Mouse (Mus musculus) forebrain, embryonic 14.5 days (tissue): ENCODE data around the gene Lats2. TPM values are rescaled to one million over a fixed set of nuclear protein-coding genes. Genes with fewer than 3 reads are reported as not detected.

Source experiments
- ATAC-seq: fragments of 200-750 bp; cut with Nextera tagmentation; 2 replicates; pipeline ENCODE4 v1.8.0; 2017; ENCODE audit warnings: mild to moderate bottlenecking, moderate library complexity
- DNase-seq: peaks from one replicate; pipeline ENCODE4 v3.0.0-alpha.2; 2015; ENCODE audit warnings: low spot score
- H3K27ac ChIP-seq: fragments of 300-500 bp; sonication (generic); 2 replicates; pipeline ENCODE4 v1.5.1; 2014; ENCODE audit warnings: low read depth, mild to moderate bottlenecking, control low read depth, low read length, moderate library complexity
- H3K27me3 ChIP-seq: fragments of 300-500 bp; sonication (generic); replicated peaks from 2 replicates; pipeline ENCODE4 v1.6.1; 2014; ENCODE audit warnings: low read length, control low read depth, mixed read lengths; ENCODE audit not compliant: control insufficient read depth, insufficient read depth
- H3K36me3 ChIP-seq: fragments of 300-500 bp; sonication (generic); 2 replicates; pipeline ENCODE4 v1.6.1; 2014; ENCODE audit warnings: low read length, control low read depth; ENCODE audit not compliant: control insufficient read depth, insufficient read depth
- H3K4me1 ChIP-seq: fragments of 300-500 bp; sonication (generic); 2 replicates; pipeline ENCODE4 v1.6.1; 2014; ENCODE audit warnings: antibody characterized with exemption, low read length, control low read depth; ENCODE audit not compliant: control insufficient read depth, insufficient read depth
- H3K4me2 ChIP-seq: fragments of 300-500 bp; sonication (generic); 2 replicates; pipeline ENCODE4 v1.6.1; 2014; ENCODE audit warnings: mild to moderate bottlenecking, control low read depth, low read length
- H3K4me3 ChIP-seq: fragments of 300-500 bp; sonication (generic); 2 replicates; pipeline ENCODE4 v1.5.1; 2014; ENCODE audit warnings: low read depth, low read length, control low read depth
- H3K9ac ChIP-seq: fragments of 300-500 bp; sonication (generic); 2 replicates; pipeline ENCODE4 v1.6.1; 2014; ENCODE audit warnings: mild to moderate bottlenecking, low read length, control low read depth, moderate library complexity
- H3K9me3 ChIP-seq: fragments of 300-500 bp; sonication (generic); replicated peaks from 2 replicates; pipeline ENCODE4 v1.6.1; 2016; ENCODE audit warnings: low read length, control low read depth, mixed read lengths; ENCODE audit not compliant: control insufficient read depth
- WGBS: fragments of 180-500 bp; shearing (Covaris S2); extraction: QIAGEN DNeasy Blood & Tissue Kit; methylation state at CpG from one replicate; pipeline ENCODE4 v1.1.7; 2014; 5-methylcytosine and 5-hydroxymethylcytosine counted together
- polyA plus RNA-seq: library from polyadenylated mRNA; unstranded; fragments of >200 nt; fragmentation: Nextera tagmentation; extraction: Ambion mirVana; gene quantifications from 2 replicates; pipeline ENCODE4 v1.2.1, GENCODE M21; 2014

The Lats2 gene
- polyA plus RNA-seq, 1 experiment from 2014 or later: 5.0 TPM

DNA sequence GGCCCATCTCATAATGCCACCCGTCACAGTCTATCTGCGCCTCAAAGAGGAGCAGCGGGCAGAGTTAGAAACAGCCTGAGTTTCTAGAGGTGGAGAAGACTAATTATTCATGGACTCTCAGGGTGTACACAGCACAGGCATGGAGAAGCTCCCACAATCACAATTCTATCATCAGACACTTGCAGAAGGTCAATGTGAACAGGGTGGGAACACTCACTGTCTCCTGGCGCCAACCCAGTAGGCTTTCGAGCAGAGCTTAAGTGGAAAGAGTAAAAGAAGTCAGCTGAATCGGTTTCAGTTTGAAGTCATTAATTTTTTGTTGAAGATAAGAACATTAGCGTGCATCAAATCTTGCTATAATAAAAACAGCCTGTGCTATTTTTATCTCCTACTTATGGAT lies 49.6 kb downstream of the Lats2 start:
- Histone ChIP-seq H3K9ac (no peak overlapping the region), H3K27ac (no peak overlapping the region), H3K4me3 (no peak overlapping the region), H3K4me1 (peaks cover 13% of the 10 kb centered on the region), H3K4me2 (no peak overlapping the region), H3K9me3 (no peaks in the 10 kb centered on the region), H3K27me3 (no peaks in the 10 kb centered on the region), H3K36me3 (no peaks in the 10 kb centered on the region)
- no peak for ATAC-seq
- DNase-seq: no peak
- WGBS: 78% methylated on average over 7 of the region's 7 CpGs

GRCm38 (mm10) chr14:57707100-57707893 lies 50.9 kb downstream of the Lats2 start:
- no peak overlapping the region for H3K4me3 ChIP-seq
- 25% methylated on average over 18 of the region's 18 CpGs for WGBS
- H3K27ac ChIP-seq: peak overlapping the region; percentile 53; the same call in 1 of the 2 replicates
- ATAC-seq (0 out of 2 replicates have a peak, but pooled peaks have one; percentile 27), DNase-seq (peak; percentile 29)
- peaks cover 13% of the 10 kb centered on the region for H3K4me1 ChIP-seq
- H3K9ac ChIP-seq: peak overlapping the region; percentile 37
- no peaks in the 10 kb centered on the region for H3K9me3 ChIP-seq
- no peak overlapping the region for H3K4me2 ChIP-seq
- H3K36me3 ChIP-seq: no peaks in the 10 kb centered on the region
- no peaks in the 10 kb centered on the region for H3K27me3 ChIP-seq

DNA sequence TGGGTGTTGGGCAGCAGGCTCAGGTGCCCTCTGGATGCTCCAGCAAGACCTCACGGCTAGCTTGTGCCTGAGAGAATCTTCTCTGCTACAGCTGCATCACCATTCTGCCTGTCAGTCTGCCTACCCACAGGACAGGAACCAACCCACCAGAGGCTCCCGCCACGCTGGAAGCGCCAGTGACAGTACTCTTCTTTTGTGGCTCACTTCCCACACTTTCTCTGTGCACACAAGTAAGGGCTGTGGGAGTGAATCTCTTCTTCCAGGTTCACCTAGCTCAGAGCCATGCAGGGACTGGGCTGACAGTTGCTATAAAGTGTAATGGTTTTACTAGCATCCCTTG lies 51.5 kb downstream of the Lats2 start:
- Histone ChIP-seq H3K27me3 (no peaks in the 10 kb centered on the region), H3K9ac (peak overlapping the region; percentile 37; the same call in 1 of the 2 replicates), H3K4me2 (no peak overlapping the region), H3K36me3 (no peaks in the 10 kb centered on the region), H3K4me3 (no peak overlapping the region), H3K9me3 (no peaks in the 10 kb centered on the region), H3K4me1 (peaks cover 13% of the 10 kb centered on the region), H3K27ac (no peak overlapping the region)
- ATAC-seq (no peak), DNase-seq (peak; percentile 20)
- 79% methylated on average over 4 of the region's 4 CpGs for WGBS

GRCm38 (mm10) chr14:57705759-57706158 lies 52.4 kb downstream of the Lats2 start:
- DNase-seq: no peak
- WGBS: 86% methylated on average over 4 of the region's 4 CpGs
- Histone ChIP-seq H3K36me3 (no peaks in the 10 kb centered on the region), H3K4me3 (no peak overlapping the region), H3K27ac (no peak overlapping the region), H3K4me2 (no peak overlapping the region), H3K4me1 (peaks cover 13% of the 10 kb centered on the region), H3K9ac (no peak overlapping the region), H3K9me3 (no peaks in the 10 kb centered on the region), H3K27me3 (no peaks in the 10 kb centered on the region)
- no peak for ATAC-seq

- no peak for DNase-seq
- no peak overlapping the region for H3K4me2 ChIP-seq
- no peaks in the 10 kb centered on the region for H3K27me3 ChIP-seq
- peaks cover 13% of the 10 kb centered on the region for H3K4me1 ChIP-seq
- H3K4me3 ChIP-seq: no peak overlapping the region
- no peak for ATAC-seq
- no peak overlapping the region for H3K9ac ChIP-seq
- no peaks in the 10 kb centered on the region for H3K9me3 ChIP-seq
- no peak overlapping the region for H3K27ac ChIP-seq
- no peaks in the 10 kb centered on the region; the same call in 1 of the 2 replicates for H3K36me3 ChIP-seq
- 79% methylated on average over 4 of the region's 4 CpGs for WGBS
Observed at GRCm38 (mm10) chr14:57705075-57705474, 53.1 kb downstream of the Lats2 start.

- Histone ChIP-seq H3K36me3 (peaks cover 19% of the 10 kb centered on the region), H3K4me3 (no peak overlapping the region), H3K27ac (peak overlapping the region; percentile 77), H3K9ac (no peak overlapping the region), H3K9me3 (no peaks in the 10 kb centered on the region), H3K4me1 (peaks cover 2% of the 10 kb centered on the region), H3K27me3 (no peaks in the 10 kb centered on the region), H3K4me2 (no peak overlapping the region)
- DNase-seq: peak; percentile 75
- peak; percentile 73 for ATAC-seq
- 26% methylated on average over 12 of the region's 12 CpGs for WGBS
Observed at GRCm38 (mm10) chr14:57701915-57702477, 56.2 kb downstream of the Lats2 start.

DNA sequence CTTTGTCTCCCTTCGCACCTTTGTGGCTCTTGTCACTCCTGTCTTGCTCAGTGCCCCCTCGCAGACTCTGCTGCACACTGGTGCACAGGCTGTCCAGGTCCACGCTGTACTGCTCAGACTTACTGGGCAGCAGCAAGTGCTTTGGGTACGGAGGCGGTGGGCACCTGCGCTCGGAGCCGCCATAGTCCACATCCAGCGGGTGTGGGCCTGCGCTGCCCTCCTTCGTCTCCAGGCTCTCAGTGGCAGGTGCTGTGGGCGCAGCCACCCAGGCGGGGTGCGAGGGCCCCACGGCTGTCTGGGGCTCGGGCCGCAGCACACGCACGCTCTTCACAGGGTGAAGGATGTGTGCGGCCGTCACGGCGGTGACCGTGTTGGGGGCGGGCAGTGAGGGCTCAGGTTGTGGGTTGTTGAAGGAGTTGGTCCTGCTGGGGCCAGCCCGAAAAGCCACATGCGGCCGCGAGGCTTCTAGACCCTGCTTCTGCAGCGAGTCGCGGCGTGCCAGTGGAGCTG lies 58.7 kb downstream of the Lats2 start:
- Histone ChIP-seq H3K27me3 (no peaks in the 10 kb centered on the region), H3K4me3 (no peak overlapping the region), H3K36me3 (peaks cover 33% of the 10 kb centered on the region), H3K4me2 (no peak overlapping the region), H3K27ac (no peak overlapping the region), H3K4me1 (no peaks in the 10 kb centered on the region; the same call in 1 of the 2 replicates), H3K9ac (no peak overlapping the region), H3K9me3 (no peaks in the 10 kb centered on the region)
- ATAC-seq (no peak), DNase-seq (no peak)
- 97% methylated on average over 33 of the region's 33 CpGs for WGBS

DNA sequence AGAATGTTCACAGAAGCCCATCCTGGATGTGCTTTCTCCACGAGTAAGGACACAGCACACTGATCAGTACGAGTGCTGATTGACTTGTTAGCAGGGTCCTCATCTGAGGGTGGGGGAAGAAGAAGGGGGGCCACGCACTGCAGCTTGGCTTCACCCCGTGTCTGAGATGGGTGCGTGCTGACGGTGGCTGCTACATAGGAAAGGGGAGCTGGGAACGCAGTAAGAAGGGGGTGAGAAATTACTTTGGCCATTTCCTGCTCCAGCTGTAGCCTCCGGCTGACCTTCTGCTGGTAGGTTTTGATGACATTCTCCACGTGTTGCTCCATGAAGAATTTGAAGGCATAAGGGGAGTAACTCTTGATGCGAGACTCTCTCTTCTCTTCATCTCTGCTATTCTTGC lies 59.2 kb downstream of the Lats2 start:
- Histone ChIP-seq H3K4me2 (no peak overlapping the region), H3K4me3 (no peak overlapping the region), H3K4me1 (no peaks in the 10 kb centered on the region; the same call in 1 of the 2 replicates), H3K9ac (no peak overlapping the region), H3K36me3 (peaks cover 38% of the 10 kb centered on the region), H3K27ac (no peak overlapping the region), H3K9me3 (no peaks in the 10 kb centered on the region), H3K27me3 (no peaks in the 10 kb centered on the region)
- ATAC-seq (no peak), DNase-seq (no peak)
- 92% methylated on average over 10 of the region's 10 CpGs for WGBS

GRCm38 (mm10) chr14:57696066-57696465 lies 62.1 kb downstream of the Lats2 start:
- ATAC-seq (no peak), DNase-seq (no peak)
- Histone ChIP-seq H3K9ac (no peak overlapping the region), H3K9me3 (no peaks in the 10 kb centered on the region), H3K36me3 (peaks cover 42% of the 10 kb centered on the region), H3K4me3 (no peak overlapping the region), H3K27me3 (no peaks in the 10 kb centered on the region), H3K4me1 (no peaks in the 10 kb centered on the region), H3K27ac (no peak overlapping the region), H3K4me2 (no peak overlapping the region)
- WGBS: 95% methylated on average over 15 of the region's 15 CpGs
